Mouse (Mus musculus) small intestine, adult 2 months (tissue): Measurements from ENCODE around the gene Ntf3.

Experiments
- CTCF ChIP-seq: fragments of 200-500 bp; IDR thresholded peaks from 2 replicates; pipeline ENCODE4 v1.5.1; 2012; ENCODE audit warnings: low read depth, mild to moderate bottlenecking, control low read depth, inconsistent platforms, low read length, moderate library complexity, mixed read lengths; ENCODE audit not compliant: insufficient replicate concordance, insufficient read length; ENCODE audit errors: extremely low read depth
- POLR2A ChIP-seq: fragments of 200-500 bp; IDR thresholded peaks from 2 replicates; pipeline ENCODE4 v1.6.1; 2012; ENCODE audit warnings: low read depth, mild to moderate bottlenecking, control low read depth, inconsistent platforms, low read length, moderate library complexity

GRCm38 (mm10) chr6:126053136-126053535 lies 113.6 kb downstream of the Ntf3 start:
- TF ChIP-seq POLR2A (no peak), CTCF (no peak)
